Comparison of ENCODE assay signal across 8 mouse cellular contexts in genomic region chr3:69722187-69722867, GRCm38 (mm10). TPM values are rescaled to one million over a fixed set of nuclear protein-coding genes. Genes with fewer than 3 reads are reported as not detected.
DNase-seq lines count a peak whose midpoint lies in the region; ATAC-seq and TF ChIP-seq lines count a peak whose summit lies in the region.

No protein-coding gene starts in this region.

- DNase-seq in 416B (ENCODE audit: low read depth) (peak; percentile 63), ZHBTc4 (ENCODE audit: low read depth, low spot score) (peak; percentile 65)
- peak; percentile 27 to 65 for DNase-seq in heart, adult 18-20 months
- DNase-seq in kidney, adult 18-20 months: peak; percentile 43
- peak; percentile 69 for DNase-seq in midbrain, embryonic 14.5 days

- no peaks in the 10 kb centered on the region for H3K27me3 ChIP-seq in limb, embryonic 15.5 days
- no peaks in the 10 kb centered on the region for H3K27me3 ChIP-seq in midbrain, embryonic 14.5 days (ENCODE audit: control insufficient read depth, insufficient read depth, low read length)
- H3K27me3 ChIP-seq in stomach, embryonic 15.5 days (replicated peaks): no peaks in the 10 kb centered on the region

- peak overlapping the region; percentile 69 for H3K4me2 ChIP-seq in limb, embryonic 15.5 days
- peak overlapping the region; percentile 92 for H3K4me2 ChIP-seq in midbrain, embryonic 14.5 days (ENCODE audit: low read length)
- H3K4me2 ChIP-seq in stomach, embryonic 15.5 days: peak overlapping the region; percentile 59

- ATAC-seq in limb, embryonic 15.5 days (ENCODE audit: insufficient number of reproducible peaks, low FRiP score, low TSS enrichment, low read depth): peak; percentile 70
- ATAC-seq in midbrain, embryonic 14.5 days (ENCODE audit: low FRiP score, low TSS enrichment): peak; percentile 87
- ATAC-seq in stomach, embryonic 15.5 days (ENCODE audit: insufficient read depth, low FRiP score, low read depth): peak; percentile 41

- H3K9ac ChIP-seq in limb, embryonic 15.5 days: peak overlapping the region; percentile 82
- peak overlapping the region; percentile 89 for H3K9ac ChIP-seq in midbrain, embryonic 14.5 days (replicated peaks; ENCODE audit: low read length)
- H3K9ac ChIP-seq in stomach, embryonic 15.5 days: peak overlapping the region; percentile 95

- TF ChIP-seq POLR2A in cortical plate, adult 2 months (IDR thresholded peaks at IDR 0.05; ENCODE audit: extremely low read depth, insufficient read depth, low read length): no peak

- H3K4me3 ChIP-seq in cortical plate, adult 2 months (ENCODE audit: insufficient read depth, low read length): peak overlapping the region; percentile 93
- peak overlapping the region; percentile 99 for H3K4me3 ChIP-seq in limb, embryonic 15.5 days
- H3K4me3 ChIP-seq in midbrain, embryonic 14.5 days (replicated peaks; ENCODE audit: low read depth, low read length): peak overlapping the region; percentile 91
- peak overlapping the region; percentile 93 for H3K4me3 ChIP-seq in stomach, embryonic 15.5 days (replicated peaks)

- peaks cover 6% of the 10 kb centered on the region; the same call in 1 of the 2 replicates for H3K36me3 ChIP-seq in limb, embryonic 15.5 days
- H3K36me3 ChIP-seq in midbrain, embryonic 14.5 days (ENCODE audit: control insufficient read depth, insufficient read depth, low read length): 0 out of 2 replicates have a peak, but pooled peaks cover 4% of the 10 kb centered on the region
- H3K36me3 ChIP-seq in stomach, embryonic 15.5 days: no peaks in the 10 kb centered on the region

- peak overlapping the region; percentile 62 for H3K27ac ChIP-seq in cortical plate, adult 2 months (ENCODE audit: insufficient read depth, low read length)
- peak overlapping the region; percentile 91 for H3K27ac ChIP-seq in limb, embryonic 15.5 days
- H3K27ac ChIP-seq in midbrain, embryonic 14.5 days (replicated peaks; ENCODE audit: low read depth, low read length): peak overlapping the region; percentile 90
- H3K27ac ChIP-seq in stomach, embryonic 15.5 days: peak overlapping the region; percentile 89

- TF ChIP-seq CTCF in cortical plate, adult 2 months (IDR thresholded peaks at IDR 0.05; ENCODE audit: extremely low read depth, insufficient read depth, low read length): no peak

- peaks cover 1% of the 10 kb centered on the region; the same call in 1 of the 2 replicates for H3K4me1 ChIP-seq in cortical plate, adult 2 months (ENCODE audit: control insufficient read depth, insufficient read depth, low read length)
- peaks cover 9% of the 10 kb centered on the region for H3K4me1 ChIP-seq in limb, embryonic 15.5 days
- H3K4me1 ChIP-seq in midbrain, embryonic 14.5 days (ENCODE audit: control insufficient read depth, insufficient read depth, low read length): peaks cover 16% of the 10 kb centered on the region
- H3K4me1 ChIP-seq in stomach, embryonic 15.5 days: no peaks in the 10 kb centered on the region

- WGBS in limb, embryonic 15.5 days: under 1% methylated on average over 58 of the region's 58 CpGs
- under 1% methylated on average over 53 of the region's 58 CpGs for WGBS in midbrain, embryonic 14.5 days
- under 1% methylated on average over 58 of the region's 58 CpGs for WGBS in stomach, embryonic 15.5 days

- H3K9me3 ChIP-seq in limb, embryonic 15.5 days: no peaks in the 10 kb centered on the region
- no peaks in the 10 kb centered on the region for H3K9me3 ChIP-seq in midbrain, embryonic 14.5 days (ENCODE audit: control insufficient read depth, low read length)
- H3K9me3 ChIP-seq in stomach, embryonic 15.5 days: no peaks in the 10 kb centered on the region

RNA-seq across cellular contexts. Expression of gene Nmd3, which starts 0.5 kb away (rescaled TPM):
- polyA plus RNA-seq in cortical plate, adult 2 months (2012; rRNA removed): 23.2 and 25.0 TPM in 2 replicates
- 10 to 100 TPM; 43.9 to 45.7 TPM for total RNA-seq in heart, adult 18-20 months (2021)
- 124 and 129 TPM in 2 replicates for polyA plus RNA-seq in limb, embryonic 15.5 days (2015; fragmentation: Nextera tagmentation; extraction: Ambion mirVana)
- polyA plus RNA-seq in midbrain, embryonic 14.5 days (2014; fragmentation: Nextera tagmentation; extraction: Ambion mirVana): 99.6 and 107 TPM in 2 replicates
- polyA plus RNA-seq in stomach, embryonic 15.5 days (2015; fragmentation: Nextera tagmentation; extraction: Ambion mirVana): 131 and 134 TPM in 2 replicates

Comparison
In these comparisons a context has a peak if more than half of its experiments do, and no peak if none do; other contexts are left out.
1. Peak in every context shown above with its lines: DNase-seq, ATAC-seq, H3K4me3 ChIP-seq and H3K27ac ChIP-seq.